Mouse (Mus musculus) ES-E14 (cell line): ENCODE results near the gene Nfyb. TPM values are rescaled to one million over a fixed set of nuclear protein-coding genes. Genes with fewer than 3 reads are reported as not detected.

ENCODE experiments used
- DNase-seq: peaks from one replicate; pipeline ENCODE4 v3.0.0-alpha.2; 2013; ENCODE audit warnings: low read depth, low spot score
- H3K27ac ChIP-seq: 2 replicates; pipeline ENCODE4 v1.5.1; 2012; ENCODE audit warnings: low read depth, mild to moderate bottlenecking, low read length, moderate library complexity, mixed read lengths; ENCODE audit not compliant: poor library complexity, insufficient read depth, severe bottlenecking
- H3K36me3 ChIP-seq: 2 replicates; pipeline ENCODE4 v1.6.1; 2012; ENCODE audit warnings: mild to moderate bottlenecking, low read length, moderate library complexity, mixed read lengths; ENCODE audit not compliant: control insufficient read depth, poor library complexity, insufficient read depth, severe bottlenecking
- H3K4me1 ChIP-seq, 2 experiments: fragments of 150-350 bp in 1 of 2; sonication (generic) in 1 of 2; 2 replicates each; pipeline ENCODE4 v1.6.1; 2012; ENCODE audit warnings: low read length in 2 of 2, mild to moderate bottlenecking in 1 of 2, mixed read lengths in 1 of 2; ENCODE audit not compliant: control insufficient read depth in 2 of 2, insufficient read depth in 2 of 2, poor library complexity in 1 of 2
- H3K4me3 ChIP-seq, 2 experiments: fragments of 150-350 bp in 1 of 2; sonication (generic) in 1 of 2; 2 replicates each; pipeline ENCODE4 v1.5.1; 2012; ENCODE audit warnings: low read length in 2 of 2, low read depth in 1 of 2, mild to moderate bottlenecking in 1 of 2, mixed read lengths in 1 of 2; ENCODE audit not compliant: insufficient read depth in 1 of 2, poor library complexity in 1 of 2, severe bottlenecking in 1 of 2
- H3K9ac ChIP-seq: 2 replicates; pipeline ENCODE4 v1.6.1; 2012; ENCODE audit warnings: low read depth, mild to moderate bottlenecking, low read length, mixed read lengths; ENCODE audit not compliant: poor library complexity, insufficient read depth, severe bottlenecking
- H3K9me3 ChIP-seq: fragments of 150-350 bp; sonication (generic); 2 replicates; pipeline ENCODE4 v1.6.1; 2012; ENCODE audit warnings: low read depth, mild to moderate bottlenecking, low read length; ENCODE audit not compliant: control insufficient read depth, insufficient read depth
- CHD2 ChIP-seq: IDR thresholded peaks from 2 replicates; pipeline ENCODE4 v1.6.1; 2014; ENCODE audit warnings: mild to moderate bottlenecking, low read depth, low read length, inconsistent platforms
- HCFC1 ChIP-seq: IDR thresholded peaks from 2 replicates; pipeline ENCODE4 v1.6.1; 2012; ENCODE audit warnings: low read length, inconsistent platforms, borderline replicate concordance; ENCODE audit not compliant: insufficient read depth
- MAFK ChIP-seq: IDR thresholded peaks from 2 replicates; pipeline ENCODE4 v1.6.1; 2014; ENCODE audit warnings: mild to moderate bottlenecking, low read depth, low read length, inconsistent platforms; ENCODE audit not compliant: insufficient read depth
- ZC3H11A ChIP-seq: IDR thresholded peaks from 2 replicates; pipeline ENCODE4 v1.6.1; 2012; ENCODE audit warnings: low read depth, mild to moderate bottlenecking, inconsistent platforms, low read length, borderline replicate concordance
- ZNF384 ChIP-seq: IDR thresholded peaks from 2 replicates; pipeline ENCODE4 v1.6.1; 2012; ENCODE audit warnings: low read depth, low read length, inconsistent platforms
- in situ Hi-C, 2 experiments: fragments of 600-800 bp; cut with MboI; formaldehyde crosslinking; loops; one replicate each; pipeline ENCODE4 v1.15.1; 2025; ENCODE audit warnings: low sequenced_read_pairs in 2 of 2, inconsistent platforms in 1 of 2; ENCODE audit not compliant: unreplicated experiment in 2 of 2
- total RNA-seq: library from RNA; depleted of rRNA; stranded (reverse); fragments of 300-350 nt; gene quantifications from 2 replicates; pipeline ENCODE4 v1.2.3, GENCODE M21; 2012

Gene Nfyb
- total RNA-seq, 1 experiment: 46.9 TPM

- no peak overlapping the region for H3K9ac ChIP-seq
- no peak overlapping the region for H3K27ac ChIP-seq
- in situ Hi-C loops: no loop called here
- H3K36me3 ChIP-seq: no peaks in the 10 kb centered on the region
- H3K4me1 ChIP-seq: peaks cover 14 to 24% of the 10 kb centered on the region in 2 experiments
- no peaks in the 10 kb centered on the region for H3K9me3 ChIP-seq
- no peak overlapping the region for H3K4me3 ChIP-seq
- no peak for DNase-seq
- TF ChIP-seq CHD2 (no peak), ZNF384 (no peak), ZC3H11A (no peak), MAFK (no peak), HCFC1 (no peak)
Measured at GRCm38 (mm10) chr10:82770713-82771112, 6.8 kb upstream of the Nfyb start.

DNA sequence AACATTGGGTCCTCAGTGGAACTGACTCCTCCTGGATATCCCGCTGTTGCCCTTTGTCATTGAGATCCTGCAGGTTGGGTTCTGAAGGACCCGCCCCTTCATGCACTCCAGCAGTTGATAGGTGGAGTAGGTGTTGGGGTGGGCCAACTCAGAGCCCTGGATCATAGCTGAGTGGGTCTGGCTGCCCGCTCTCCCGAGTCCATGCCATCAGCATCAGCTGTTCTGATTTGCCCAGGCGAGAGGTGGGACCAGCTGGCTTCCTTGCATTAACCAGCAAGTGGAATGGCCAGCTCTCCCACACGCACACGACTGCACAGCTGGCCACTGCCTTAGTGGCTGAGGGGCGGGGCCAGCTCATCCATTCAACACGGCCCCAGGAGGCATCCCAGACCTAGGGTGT is 5.0 kb upstream of the Nfyb start:
- Histone ChIP-seq H3K4me3 (peak overlapping the region in 1 of 2 experiments; percentile 42; a peak in 2 of 4 replicates), H3K9ac (peak overlapping the region; percentile 8; the same call in 1 of the 2 replicates), H3K4me1 (peaks cover 14 to 26% of the 10 kb centered on the region in 2 experiments), H3K9me3 (no peaks in the 10 kb centered on the region), H3K27ac (peak overlapping the region; percentile 9; the same call in 1 of the 2 replicates), H3K36me3 (no peaks in the 10 kb centered on the region)
- DNase-seq: peak; percentile 80
- in situ Hi-C loops: no loop called here
- TF ChIP-seq ZC3H11A: no peak
- TF ChIP-seq CHD2: no peak
- TF ChIP-seq MAFK: no peak
- no peak for TF ChIP-seq ZNF384
- no peak for TF ChIP-seq HCFC1

DNA sequence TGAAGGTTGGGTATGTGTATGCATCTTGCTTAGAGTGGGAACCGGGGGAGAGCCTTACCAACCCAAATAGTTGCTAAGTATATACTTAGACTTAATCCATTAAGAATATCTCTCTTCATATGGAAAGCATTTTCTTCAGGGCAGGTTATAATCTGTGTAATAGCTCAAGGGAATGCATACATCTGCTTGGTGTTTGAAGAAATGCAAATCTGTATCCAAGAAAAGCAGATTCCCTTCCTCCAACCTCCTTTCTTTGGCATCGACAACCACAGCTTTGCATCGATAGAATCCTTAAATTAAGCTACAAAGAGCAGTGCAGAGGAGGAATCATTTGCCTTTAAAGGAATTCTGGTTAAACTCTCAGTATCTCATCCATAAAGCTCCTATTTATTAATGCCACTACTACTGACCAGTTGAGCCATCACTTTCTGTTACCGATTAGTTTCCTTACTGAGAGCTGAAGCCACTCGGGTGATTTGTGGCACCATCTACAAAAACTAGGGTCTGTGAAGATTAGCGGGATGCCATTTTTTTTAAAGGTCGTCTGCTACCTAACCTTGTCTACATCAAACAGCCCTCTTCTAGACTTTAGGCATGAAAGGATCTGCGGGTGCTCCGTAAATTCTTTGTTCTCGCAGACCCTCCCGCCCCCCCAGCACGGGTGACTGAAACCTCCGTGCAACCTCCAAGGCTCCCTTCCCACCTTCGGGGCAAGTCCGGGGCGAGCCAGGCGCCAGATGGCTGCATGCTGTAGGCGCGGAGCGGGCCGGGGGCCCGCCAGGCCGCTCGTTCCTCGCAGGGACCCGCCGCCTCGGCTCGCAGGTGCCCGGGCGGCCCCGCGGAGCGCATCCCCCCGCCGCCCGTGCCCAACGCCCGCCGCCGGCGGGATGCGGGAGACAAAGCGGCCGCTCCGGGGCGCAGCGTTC is 925 bp downstream of the Nfyb start:
- in situ Hi-C loops: no loop called here
- TF ChIP-seq ZC3H11A: no peak
- no peak for TF ChIP-seq MAFK
- TF ChIP-seq ZNF384: no peak
- TF ChIP-seq HCFC1: no peak
- no peak for TF ChIP-seq CHD2
- H3K4me3 ChIP-seq: peak overlapping the region; percentile 90 to 91

GRCm38 (mm10) chr10:82761037-82761811 is 2.7 kb downstream of the Nfyb start:
- TF ChIP-seq CHD2: no peak
- no peak for TF ChIP-seq HCFC1
- TF ChIP-seq ZC3H11A: no peak
- no peak for TF ChIP-seq ZNF384
- no peak for TF ChIP-seq MAFK
- no peak overlapping the region for H3K4me3 ChIP-seq
- peaks cover 31% of the 10 kb centered on the region for H3K36me3 ChIP-seq
- DNase-seq: no peak
- in situ Hi-C loops: no loop called here
- peaks cover 12 to 20% of the 10 kb centered on the region in 2 experiments for H3K4me1 ChIP-seq
- H3K9ac ChIP-seq: no peak overlapping the region
- H3K27ac ChIP-seq: no peak overlapping the region
- no peaks in the 10 kb centered on the region for H3K9me3 ChIP-seq

More for the DNA sequence above, 925 bp downstream of the Nfyb start:
- H3K36me3 ChIP-seq: peaks cover 20% of the 10 kb centered on the region
- DNase-seq: no peak
- peaks cover 8 to 17% of the 10 kb centered on the region in 2 experiments for H3K4me1 ChIP-seq
- no peaks in the 10 kb centered on the region for H3K9me3 ChIP-seq
- H3K9ac ChIP-seq: peak overlapping the region; percentile 92
- H3K27ac ChIP-seq: peak overlapping the region; percentile 90
